Mouse (Mus musculus) neural tube, embryonic 15.5 days (tissue): ENCODE measurements at regions not wholly inside any gene's neighbourhood (a gene's known extent, or its start where the extent isn't known, plus 50 kb on each side); places are given as distances from the start of the nearest gene placed in this dataset.

Source experiments
- ATAC-seq: fragments of 200-750 bp; cut with Nextera tagmentation; 2 replicates; pipeline ENCODE4 v1.8.0; 2017; ENCODE audit warnings: mild to moderate bottlenecking, moderate TSS enrichment, moderate library complexity; ENCODE audit not compliant: low FRiP score
- H3K27ac ChIP-seq: fragments of 300-500 bp; sonication (generic); replicated peaks from 2 replicates; pipeline ENCODE4 v1.5.1; 2015; ENCODE audit warnings: mild to moderate bottlenecking, inconsistent platforms
- H3K27me3 ChIP-seq: fragments of 300-500 bp; sonication (generic); replicated peaks from 2 replicates; pipeline ENCODE4 v1.6.1; 2015; ENCODE audit warnings: inconsistent platforms
- H3K36me3 ChIP-seq: fragments of 300-500 bp; sonication (generic); 2 replicates; pipeline ENCODE4 v1.6.1; 2015; ENCODE audit warnings: inconsistent platforms
- H3K4me1 ChIP-seq: fragments of 300-500 bp; sonication (generic); 2 replicates; pipeline ENCODE4 v1.6.1; 2015; ENCODE audit warnings: inconsistent platforms
- H3K4me2 ChIP-seq: fragments of 300-500 bp; sonication (generic); 2 replicates; pipeline ENCODE4 v1.6.1; 2015; ENCODE audit warnings: inconsistent platforms, mild to moderate bottlenecking, moderate library complexity
- H3K4me3 ChIP-seq: fragments of 300-500 bp; sonication (generic); replicated peaks from 2 replicates; pipeline ENCODE4 v1.5.1; 2015; ENCODE audit warnings: mild to moderate bottlenecking, inconsistent platforms
- H3K9ac ChIP-seq: fragments of 300-500 bp; sonication (generic); replicated peaks from 2 replicates; pipeline ENCODE4 v1.6.1; 2015; ENCODE audit warnings: mild to moderate bottlenecking, inconsistent platforms
- H3K9me3 ChIP-seq: fragments of 300-500 bp; sonication (generic); replicated peaks from 2 replicates; pipeline ENCODE4 v1.6.1; 2016; ENCODE audit warnings: inconsistent platforms
- WGBS: fragments of 180-500 bp; shearing (Covaris S2); methylation state at CpG from one replicate; pipeline ENCODE4 v1.1.7; 2015; ENCODE audit warnings: mixed read lengths; 5-methylcytosine and 5-hydroxymethylcytosine counted together

- H3K9ac ChIP-seq = no peak overlapping the region
- no peaks in the 10 kb centered on the region for H3K27me3 ChIP-seq
- peak overlapping the region; percentile 40 for H3K4me2 ChIP-seq
- no peak overlapping the region for H3K4me3 ChIP-seq
- ATAC-seq = no peak
- 4% methylated on average over 21 of the region's 25 CpGs for WGBS
- no peak overlapping the region for H3K27ac ChIP-seq
- H3K9me3 ChIP-seq = no peaks in the 10 kb centered on the region
- H3K36me3 ChIP-seq = no peaks in the 10 kb centered on the region
- peaks cover 13% of the 10 kb centered on the region for H3K4me1 ChIP-seq
Measured at GRCm38 (mm10) chr8:10805405-10806151, 202.7 kb downstream of the Irs2 start.

GRCm38 (mm10) chr8:10804974-10805373, 203.3 kb downstream of the Irs2 start:
- H3K9me3 ChIP-seq = no peaks in the 10 kb centered on the region
- no peak overlapping the region for H3K4me3 ChIP-seq
- H3K27me3 ChIP-seq = no peaks in the 10 kb centered on the region
- WGBS = 48% methylated on average over 3 of the region's 3 CpGs
- no peak overlapping the region for H3K4me2 ChIP-seq
- no peak for ATAC-seq
- H3K9ac ChIP-seq = no peak overlapping the region
- no peaks in the 10 kb centered on the region for H3K36me3 ChIP-seq
- H3K27ac ChIP-seq = no peak overlapping the region
- peaks cover 13% of the 10 kb centered on the region for H3K4me1 ChIP-seq

GRCm38 (mm10) chr8:10802003-10802402, 206.3 kb downstream of the Irs2 start:
- no peak overlapping the region for H3K4me2 ChIP-seq

GRCm38 (mm10) chr8:10801580-10801979, 206.7 kb downstream of the Irs2 start:
- Histone ChIP-seq H3K36me3 (no peaks in the 10 kb centered on the region), H3K4me3 (no peak overlapping the region), H3K4me2 (no peak overlapping the region), H3K9ac (no peak overlapping the region), H3K27me3 (no peaks in the 10 kb centered on the region), H3K4me1 (peaks cover 13% of the 10 kb centered on the region), H3K27ac (no peak overlapping the region), H3K9me3 (no peaks in the 10 kb centered on the region)
- 82% methylated on average over 5 of the region's 5 CpGs for WGBS
- no peak for ATAC-seq

More at GRCm38 (mm10) chr8:10802003-10802402, 206.3 kb downstream of the Irs2 start:
- H3K27ac ChIP-seq = no peak overlapping the region
- H3K9ac ChIP-seq = no peak overlapping the region
- ATAC-seq = no peak
- no peaks in the 10 kb centered on the region for H3K27me3 ChIP-seq
- H3K9me3 ChIP-seq = no peaks in the 10 kb centered on the region
- H3K4me1 ChIP-seq = peaks cover 13% of the 10 kb centered on the region
- no peaks in the 10 kb centered on the region for H3K36me3 ChIP-seq
- no peak overlapping the region for H3K4me3 ChIP-seq

- ATAC-seq = no peak
- H3K4me1 ChIP-seq = peaks cover 9% of the 10 kb centered on the region; the same call in 1 of the 2 replicates
- no peak overlapping the region for H3K27ac ChIP-seq
- no peaks in the 10 kb centered on the region for H3K36me3 ChIP-seq
- no peaks in the 10 kb centered on the region for H3K27me3 ChIP-seq
- WGBS = 88% methylated on average over 1 of the region's 1 CpGs
- no peak overlapping the region for H3K9ac ChIP-seq
- H3K4me2 ChIP-seq = no peak overlapping the region
- no peaks in the 10 kb centered on the region for H3K9me3 ChIP-seq
- H3K4me3 ChIP-seq = no peak overlapping the region
Measured at GRCm38 (mm10) chr8:10798444-10798843, 209.8 kb downstream of the Irs2 start.

GRCm38 (mm10) chr8:10794367-10795189, 213.7 kb downstream of the Irs2 start:
- no peak for ATAC-seq
- 12% methylated on average over 10 of the region's 10 CpGs for WGBS
- no peaks in the 10 kb centered on the region for H3K36me3 ChIP-seq
- 0 out of 2 replicates have a peak overlapping the region, but pooled peaks have one; percentile 29 for H3K27ac ChIP-seq
- peaks cover 9% of the 10 kb centered on the region; the same call in 1 of the 2 replicates for H3K4me1 ChIP-seq
- H3K4me3 ChIP-seq = no peak overlapping the region
- no peaks in the 10 kb centered on the region for H3K9me3 ChIP-seq
- H3K4me2 ChIP-seq = no peak overlapping the region
- no peak overlapping the region for H3K9ac ChIP-seq
- H3K27me3 ChIP-seq = no peaks in the 10 kb centered on the region

GRCm38 (mm10) chr8:10793670-10794366, 214.4 kb downstream of the Irs2 start:
- no peaks in the 10 kb centered on the region for H3K36me3 ChIP-seq
- no peaks in the 10 kb centered on the region for H3K27me3 ChIP-seq
- H3K4me3 ChIP-seq = no peak overlapping the region
- 0 out of 2 replicates have a peak overlapping the region, but pooled peaks have one; percentile 29 for H3K27ac ChIP-seq
- H3K9ac ChIP-seq = no peak overlapping the region
- H3K9me3 ChIP-seq = no peaks in the 10 kb centered on the region
- no peak for ATAC-seq
- WGBS = 89% methylated on average over 9 of the region's 9 CpGs
- peaks cover 9% of the 10 kb centered on the region; the same call in 1 of the 2 replicates for H3K4me1 ChIP-seq
- H3K4me2 ChIP-seq = no peak overlapping the region

- WGBS = 53% methylated on average over 8 of the region's 8 CpGs
- no peak overlapping the region for H3K27ac ChIP-seq
- no peaks in the 10 kb centered on the region for H3K4me1 ChIP-seq
- no peaks in the 10 kb centered on the region for H3K27me3 ChIP-seq
- no peaks in the 10 kb centered on the region for H3K9me3 ChIP-seq
- ATAC-seq = no peak
- H3K36me3 ChIP-seq = no peaks in the 10 kb centered on the region
- no peak overlapping the region for H3K4me2 ChIP-seq
- H3K9ac ChIP-seq = no peak overlapping the region
- no peak overlapping the region for H3K4me3 ChIP-seq
Measured at GRCm38 (mm10) chr8:10788496-10789200, 219.6 kb downstream of the Irs2 start.

GRCm38 (mm10) chr8:10785801-10786200, 222.5 kb downstream of the Irs2 start:
- WGBS = 83% methylated on average over 4 of the region's 4 CpGs
- no peak for ATAC-seq
- H3K9ac ChIP-seq = no peak overlapping the region
- H3K27ac ChIP-seq = no peak overlapping the region
- H3K36me3 ChIP-seq = no peaks in the 10 kb centered on the region
- H3K9me3 ChIP-seq = no peaks in the 10 kb centered on the region
- no peak overlapping the region for H3K4me2 ChIP-seq
- no peak overlapping the region for H3K4me3 ChIP-seq
- H3K27me3 ChIP-seq = no peaks in the 10 kb centered on the region
- no peaks in the 10 kb centered on the region for H3K4me1 ChIP-seq

GRCm38 (mm10) chr8:10785311-10785710, 222.9 kb downstream of the Irs2 start:
- Histone ChIP-seq H3K4me3 (no peak overlapping the region), H3K4me1 (no peaks in the 10 kb centered on the region), H3K27ac (no peak overlapping the region), H3K4me2 (no peak overlapping the region), H3K9ac (no peak overlapping the region), H3K9me3 (no peaks in the 10 kb centered on the region), H3K27me3 (no peaks in the 10 kb centered on the region), H3K36me3 (no peaks in the 10 kb centered on the region)
- ATAC-seq = no peak
- 97% methylated on average over 4 of the region's 4 CpGs for WGBS

GRCm38 (mm10) chr8:10784481-10784880, 223.8 kb downstream of the Irs2 start:
- Histone ChIP-seq H3K4me1 (no peaks in the 10 kb centered on the region), H3K27ac (no peak overlapping the region), H3K4me3 (no peak overlapping the region), H3K9ac (no peak overlapping the region), H3K9me3 (no peaks in the 10 kb centered on the region), H3K27me3 (no peaks in the 10 kb centered on the region), H3K4me2 (no peak overlapping the region), H3K36me3 (no peaks in the 10 kb centered on the region)
- no peak; the same call in 1 of the 2 replicates for ATAC-seq
- 33% methylated on average over 1 of the region's 1 CpGs for WGBS
